ENCODE assay signal across 8 mouse cellular contexts in the genomic region with DNA sequence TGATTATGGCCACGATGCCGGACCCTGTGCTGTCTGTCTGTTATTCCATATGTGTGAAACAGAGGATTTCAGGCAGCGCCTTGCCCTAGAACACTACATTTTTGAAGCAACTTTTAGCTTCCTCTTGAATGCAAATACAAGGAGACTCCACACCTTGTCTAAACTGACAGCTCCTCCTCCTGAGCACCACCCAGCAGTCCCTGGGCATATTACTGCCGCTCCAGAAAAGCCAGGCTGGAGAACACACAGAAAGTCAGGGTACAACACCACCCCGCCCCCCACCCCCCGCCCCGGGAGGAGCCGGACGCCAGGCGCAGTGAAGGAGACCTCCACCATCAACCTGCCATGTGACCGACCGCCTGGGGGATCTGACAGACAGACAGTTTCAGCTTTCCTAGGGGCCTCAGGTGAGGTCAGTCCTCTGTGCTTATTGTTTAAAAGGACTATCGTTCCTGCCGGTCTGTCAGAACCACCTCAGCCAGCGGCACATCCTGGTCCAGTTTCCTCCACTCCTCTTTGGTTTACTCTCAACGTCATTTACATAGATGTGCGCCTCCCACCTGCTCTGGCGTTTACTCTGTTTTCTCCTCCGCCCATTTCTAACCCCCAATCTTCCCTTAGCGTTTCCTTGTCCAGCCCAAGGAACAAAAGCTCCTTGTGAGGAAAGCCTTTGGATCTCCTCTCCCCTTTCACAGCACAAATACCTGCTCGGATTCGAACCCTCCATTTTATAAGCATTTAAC. TPM values are rescaled to one million over a fixed set of nuclear protein-coding genes. Genes with fewer than 3 reads are reported as not detected.
A peak's percentile ranks its signal among the peaks of the same experiment; 100 is the strongest.
DNase-seq lines count a peak whose midpoint lies in the region; ATAC-seq lines count a peak whose summit lies in the region.

No protein-coding gene starts in this region.

- DNase-seq in heart, postnatal 14 days: no peak
- peak; percentile 18 for DNase-seq in embryo, embryonic 10 days (ENCODE audit: low spot score)
- DNase-seq in hindbrain, embryonic 14.5 days (ENCODE audit: low spot score): no peak
- DNase-seq in midbrain, embryonic 14.5 days: no peak
- no peak for DNase-seq in gastrocnemius, postnatal 14 days
- DNase-seq in T-cell, adult 2 months (ENCODE audit: low spot score): no peak
- DNase-seq in thymus, postnatal 0 days (ENCODE audit: low spot score): no peak

- WGBS in heart, embryonic 15.5 days: 27% methylated on average over 22 of the region's 22 CpGs
- 23% methylated on average over 22 of the region's 22 CpGs for WGBS in hindbrain, embryonic 14.5 days
- WGBS in midbrain, embryonic 14.5 days: 29% methylated on average over 22 of the region's 22 CpGs

- H3K4me1 ChIP-seq in heart, embryonic 15.5 days (replicated peaks): peaks cover 11% of the 10 kb centered on the region
- H3K4me1 ChIP-seq in hindbrain, embryonic 14.5 days (replicated peaks; ENCODE audit: control insufficient read depth, insufficient read depth, low read length): peaks cover 4% of the 10 kb centered on the region; the same call in 1 of the 2 replicates
- peaks cover 4% of the 10 kb centered on the region; the same call in 1 of the 2 replicates for H3K4me1 ChIP-seq in midbrain, embryonic 14.5 days (ENCODE audit: control insufficient read depth, insufficient read depth, low read length)

- intact Hi-C loops in heart, postnatal 14 days (cut with DNase I): no loop called here
- intact Hi-C loops in gastrocnemius, postnatal 14 days (cut with DNase I; ENCODE audit: low total_unique reads): no loop called here

- H3K36me3 ChIP-seq in heart, embryonic 15.5 days: no peaks in the 10 kb centered on the region
- no peaks in the 10 kb centered on the region for H3K36me3 ChIP-seq in hindbrain, embryonic 14.5 days (replicated peaks; ENCODE audit: control insufficient read depth, insufficient read depth)
- no peaks in the 10 kb centered on the region for H3K36me3 ChIP-seq in midbrain, embryonic 14.5 days (ENCODE audit: control insufficient read depth, insufficient read depth, low read length)

- no peak for ATAC-seq in heart, embryonic 15.5 days (replicated peaks; ENCODE audit: insufficient number of reproducible peaks, insufficient read depth, low FRiP score, low read depth)
- ATAC-seq in hindbrain, embryonic 14.5 days (ENCODE audit: low FRiP score): no peak
- no peak for ATAC-seq in midbrain, embryonic 14.5 days (ENCODE audit: low FRiP score, low TSS enrichment)

- H3K4me2 ChIP-seq in heart, embryonic 15.5 days: peak overlapping the region; percentile 53
- peak overlapping the region; percentile 35; the same call in 1 of the 2 replicates for H3K4me2 ChIP-seq in hindbrain, embryonic 14.5 days (replicated peaks)
- H3K4me2 ChIP-seq in midbrain, embryonic 14.5 days (ENCODE audit: low read length): peak overlapping the region; percentile 40

- peak overlapping the region; percentile 18 for H3K4me3 ChIP-seq in heart, embryonic 15.5 days
- H3K4me3 ChIP-seq in hindbrain, embryonic 14.5 days (replicated peaks; ENCODE audit: low read length): 0 out of 2 replicates have a peak overlapping the region, but pooled peaks have one; percentile 1
- H3K4me3 ChIP-seq in midbrain, embryonic 14.5 days (replicated peaks; ENCODE audit: low read depth, low read length): no peak overlapping the region

- no peak overlapping the region for H3K27ac ChIP-seq in heart, embryonic 15.5 days
- no peak overlapping the region for H3K27ac ChIP-seq in hindbrain, embryonic 14.5 days
- no peak overlapping the region for H3K27ac ChIP-seq in midbrain, embryonic 14.5 days (replicated peaks; ENCODE audit: low read depth, low read length)

- H3K27me3 ChIP-seq in heart, embryonic 15.5 days: no peaks in the 10 kb centered on the region
- H3K27me3 ChIP-seq in hindbrain, embryonic 14.5 days (ENCODE audit: control insufficient read depth, insufficient read depth, low read length): no peaks in the 10 kb centered on the region
- no peaks in the 10 kb centered on the region for H3K27me3 ChIP-seq in midbrain, embryonic 14.5 days (ENCODE audit: control insufficient read depth, insufficient read depth, low read length)

- no peak overlapping the region for H3K9ac ChIP-seq in heart, embryonic 15.5 days
- H3K9ac ChIP-seq in hindbrain, embryonic 14.5 days: no peak overlapping the region
- no peak overlapping the region for H3K9ac ChIP-seq in midbrain, embryonic 14.5 days (replicated peaks; ENCODE audit: low read length)

- no peaks in the 10 kb centered on the region for H3K9me3 ChIP-seq in heart, embryonic 15.5 days (replicated peaks)
- no peaks in the 10 kb centered on the region for H3K9me3 ChIP-seq in hindbrain, embryonic 14.5 days (ENCODE audit: control insufficient read depth, low read length)
- H3K9me3 ChIP-seq in midbrain, embryonic 14.5 days (ENCODE audit: control insufficient read depth, low read length): no peaks in the 10 kb centered on the region

RNA-seq across cellular contexts. Expression of gene Galnt7, which starts 52.8 kb away (rescaled TPM):
- 5.2 and 7.6 TPM in 2 replicates for polyA plus RNA-seq in heart, embryonic 15.5 days (2015; fragmentation: Nextera tagmentation; extraction: Ambion mirVana)
- total RNA-seq in heart, postnatal 14 days (2021): 1 to 10 TPM; 5.0 to 7.0 TPM
- polyA plus RNA-seq in hindbrain, embryonic 14.5 days (2014; fragmentation: Nextera tagmentation; extraction: Ambion mirVana): 14.0 and 14.6 TPM in 2 replicates
- 9.1 and 10.0 TPM in 2 replicates for polyA plus RNA-seq in midbrain, embryonic 14.5 days (2014; fragmentation: Nextera tagmentation; extraction: Ambion mirVana)
- 1 to 10 TPM; 3.5 to 4.9 TPM for total RNA-seq in gastrocnemius, postnatal 14 days (2021)
- 25.3 and 27.0 TPM in 2 replicates for polyA plus RNA-seq in thymus, postnatal 0 days (2015; fragmentation: Nextera tagmentation; extraction: Ambion mirVana)
